Mouse (Mus musculus) brain, embryonic 14.5 days (tissue): ENCODE measurements around the gene Nlgn1. TPM values are rescaled to one million over a fixed set of nuclear protein-coding genes. Genes with fewer than 3 reads are reported as not detected.

ENCODE experiments used
- DNase-seq: peaks from one replicate; pipeline ENCODE4 v3.0.0-alpha.2; 2011; ENCODE audit warnings: low read depth
- CTCF ChIP-seq: fragments of 200-500 bp; IDR thresholded peaks from 2 replicates; pipeline ENCODE4 v1.5.1; 2012; ENCODE audit warnings: inconsistent platforms, mild to moderate bottlenecking, moderate library complexity, borderline replicate concordance; ENCODE audit not compliant: insufficient read depth, insufficient read length; ENCODE audit errors: extremely low read depth
- POLR2A ChIP-seq: fragments of 200-500 bp; IDR thresholded peaks from 2 replicates; pipeline ENCODE4 v1.6.1; 2012; ENCODE audit warnings: mild to moderate bottlenecking, inconsistent platforms, borderline replicate concordance; ENCODE audit not compliant: poor library complexity, insufficient read depth, insufficient read length, severe bottlenecking; ENCODE audit errors: extremely low read depth
- polyA plus RNA-seq: library from polyadenylated mRNA; depleted of rRNA; stranded (reverse); fragments of >200 nt; gene quantifications from 2 replicates; pipeline ENCODE4 v1.2.3, GENCODE M21; 2012

Gene Nlgn1
- polyA plus RNA-seq, 1 experiment = 18.9 TPM

DNA sequence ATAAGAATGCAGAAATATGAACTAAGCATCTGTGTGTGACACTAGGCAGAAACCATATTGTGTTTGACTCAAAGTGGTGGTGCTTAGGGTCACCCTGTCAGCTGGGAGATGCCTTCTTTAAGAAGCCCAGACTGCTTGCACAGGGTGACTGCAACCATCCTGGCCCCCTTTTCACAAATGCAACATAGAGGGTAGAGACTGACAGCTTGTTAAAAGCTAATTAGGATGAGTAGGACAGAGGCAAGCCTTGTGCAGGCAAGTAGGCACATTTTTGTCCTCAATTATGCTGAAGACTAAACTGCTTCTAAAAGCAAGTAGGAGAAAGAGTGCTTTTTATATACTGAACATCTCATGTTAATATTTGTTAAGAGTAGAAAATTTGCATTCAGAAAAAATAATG is 558.8 kb downstream of the Nlgn1 start:
- TF ChIP-seq CTCF = no peak
- DNase-seq = peak; percentile 92

DNA sequence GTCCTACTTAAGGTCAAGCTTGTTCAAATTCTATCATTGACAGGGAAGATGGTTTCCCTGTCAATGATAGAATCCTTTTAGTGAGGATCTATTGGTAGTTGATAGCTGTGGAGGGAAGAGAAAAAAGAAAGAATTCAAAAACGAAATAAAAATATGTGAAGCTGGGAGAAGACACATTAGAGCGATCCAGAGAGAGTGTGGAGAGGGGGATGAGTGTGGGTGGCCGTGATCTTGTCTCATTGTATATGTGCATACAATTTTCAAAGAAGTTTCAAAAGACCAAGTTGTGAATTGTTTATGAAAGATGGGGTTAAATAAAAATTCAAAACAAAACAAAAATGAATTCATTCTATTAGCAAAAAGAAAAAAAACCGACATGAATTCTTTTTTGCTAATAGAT is 568.6 kb downstream of the Nlgn1 start:
- TF ChIP-seq POLR2A (no peak), CTCF (no peak)
- DNase-seq = no peak

DNA sequence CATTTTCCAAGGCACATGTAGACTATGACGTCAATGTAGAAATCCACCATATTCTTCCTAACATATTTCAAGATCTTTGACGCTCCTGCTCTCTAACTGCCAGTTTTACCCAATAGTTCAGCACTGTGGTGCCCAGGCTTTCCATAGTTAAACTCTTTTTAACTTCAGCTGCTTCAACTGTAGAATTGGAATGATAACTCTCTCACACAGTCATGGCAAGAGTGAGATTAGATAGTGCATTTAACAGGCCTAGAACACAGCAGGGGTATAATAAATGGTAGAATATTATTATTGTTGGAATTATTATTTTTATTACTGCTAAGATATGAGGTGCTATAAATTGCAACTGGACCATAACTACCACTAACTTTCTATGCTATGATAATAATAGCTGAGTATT is 574.4 kb downstream of the Nlgn1 start:
- no peak for DNase-seq
- TF ChIP-seq POLR2A (no peak), CTCF (no peak)

DNA sequence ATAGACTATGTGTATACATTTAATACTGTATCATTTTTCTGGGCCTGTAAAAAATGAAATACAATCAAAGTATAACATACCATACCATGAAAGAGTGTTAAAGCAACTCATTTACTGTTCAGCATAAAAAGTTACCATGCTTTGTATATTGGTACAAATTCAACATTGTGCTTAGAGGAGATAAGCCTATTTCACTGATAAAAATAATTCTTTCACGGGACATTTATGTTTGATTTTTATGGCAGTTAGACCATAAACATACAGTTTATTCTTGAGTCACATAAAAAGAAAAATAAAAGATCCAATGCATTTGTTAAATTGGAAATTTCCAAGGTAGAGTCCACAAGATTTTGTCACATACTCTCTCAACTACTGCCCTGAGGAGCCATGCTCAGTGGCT is 608.1 kb downstream of the Nlgn1 start:
- TF ChIP-seq CTCF = no peak
- TF ChIP-seq POLR2A = no peak
- DNase-seq = no peak

DNA sequence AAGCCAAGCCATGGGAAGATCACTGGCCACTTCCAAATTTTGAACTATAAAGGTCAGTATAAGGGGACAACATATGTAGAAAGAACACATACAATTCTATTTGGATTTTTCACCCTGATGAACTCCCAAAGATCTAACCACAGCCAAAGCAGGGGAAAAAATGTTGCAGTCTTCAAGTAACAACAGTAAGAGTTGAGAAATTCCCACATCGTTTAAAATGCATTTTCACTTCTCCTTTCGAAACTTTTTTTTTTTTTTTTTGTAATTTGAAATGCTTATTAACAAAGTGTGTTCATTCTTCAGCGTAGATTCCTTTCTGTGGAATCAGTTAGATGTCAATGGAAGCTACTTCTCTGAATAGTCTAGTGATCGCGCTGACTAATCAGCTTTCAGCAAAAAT is 610.8 kb downstream of the Nlgn1 start:
- TF ChIP-seq POLR2A = no peak
- TF ChIP-seq CTCF = no peak
- no peak for DNase-seq

DNA sequence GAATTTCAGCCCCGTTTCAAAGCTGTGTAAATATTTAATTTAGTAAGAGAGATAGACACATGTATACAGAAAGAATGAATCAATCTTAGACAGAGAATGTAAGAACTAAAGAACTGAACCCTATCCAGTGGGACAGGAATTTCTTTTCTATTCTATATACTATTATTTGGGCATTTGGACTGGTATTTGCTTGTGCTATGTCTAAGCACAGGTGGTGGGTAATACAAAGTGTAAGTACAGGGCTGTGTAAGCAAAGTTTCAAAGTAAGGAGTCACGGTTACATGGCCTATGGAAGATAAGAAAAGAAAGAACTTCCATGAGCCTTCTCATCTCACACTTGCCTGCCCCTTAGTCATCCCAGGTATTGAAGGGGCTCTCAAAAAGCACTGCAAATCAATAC is 624.9 kb downstream of the Nlgn1 start:
- no peak for DNase-seq
- no peak for TF ChIP-seq CTCF
- no peak for TF ChIP-seq POLR2A

DNA sequence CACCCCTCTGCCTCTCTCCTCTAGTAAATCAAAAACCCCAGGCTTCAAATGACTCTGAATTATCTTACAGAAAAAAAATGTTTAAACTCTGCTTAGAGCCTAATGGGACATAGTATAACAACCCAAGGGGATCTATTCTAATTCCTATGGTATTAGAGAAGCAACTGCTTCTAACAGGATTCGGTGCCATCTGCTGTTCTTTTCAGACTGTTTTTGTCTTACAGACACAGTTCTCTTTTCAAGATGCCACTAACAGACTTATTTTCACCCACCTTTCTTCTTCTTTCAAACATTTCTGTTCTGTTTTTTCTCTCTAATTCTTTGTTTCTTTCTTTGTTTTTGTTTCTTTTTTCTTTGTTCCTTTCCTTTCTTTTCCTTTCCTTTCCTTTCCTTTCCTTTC is 635.0 kb downstream of the Nlgn1 start:
- DNase-seq = peak; percentile 54

DNA sequence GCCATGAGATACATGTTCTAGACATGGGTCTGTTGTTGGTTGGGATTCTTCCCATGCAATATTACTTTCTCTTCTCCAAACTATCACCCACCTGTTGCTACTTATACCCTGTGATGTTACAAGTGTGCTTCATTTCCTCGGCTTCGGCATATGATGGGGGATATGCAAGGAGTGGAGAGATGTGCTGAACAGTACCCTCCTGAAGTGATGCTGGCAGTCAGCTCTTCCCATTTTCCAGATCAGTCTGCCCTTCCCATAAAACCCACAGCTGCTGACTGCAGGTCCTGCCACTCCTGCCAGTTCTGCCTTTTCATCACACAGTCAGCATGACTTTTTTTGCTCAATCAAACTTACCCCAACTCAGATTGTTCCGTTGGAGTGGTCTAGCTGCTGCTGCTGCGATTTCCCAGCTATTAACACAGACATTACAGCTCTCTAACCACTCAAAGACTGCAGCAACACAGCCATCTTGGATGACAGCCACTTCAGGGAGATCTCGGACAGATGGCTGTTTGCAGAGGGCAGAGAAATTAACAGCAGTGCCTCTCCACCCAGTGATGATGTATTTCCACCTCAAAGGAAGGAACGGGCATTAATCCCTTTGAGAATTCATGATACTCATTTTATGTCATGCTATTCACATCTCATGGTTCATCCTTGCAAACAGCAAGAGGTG is 643.3 kb downstream of the Nlgn1 start:
- peak; percentile 74 for DNase-seq
- TF ChIP-seq CTCF (no peak), POLR2A (no peak)

More for the DNA sequence above, 635.0 kb downstream of the Nlgn1 start:
- TF ChIP-seq POLR2A = no peak
- no peak for TF ChIP-seq CTCF

DNA sequence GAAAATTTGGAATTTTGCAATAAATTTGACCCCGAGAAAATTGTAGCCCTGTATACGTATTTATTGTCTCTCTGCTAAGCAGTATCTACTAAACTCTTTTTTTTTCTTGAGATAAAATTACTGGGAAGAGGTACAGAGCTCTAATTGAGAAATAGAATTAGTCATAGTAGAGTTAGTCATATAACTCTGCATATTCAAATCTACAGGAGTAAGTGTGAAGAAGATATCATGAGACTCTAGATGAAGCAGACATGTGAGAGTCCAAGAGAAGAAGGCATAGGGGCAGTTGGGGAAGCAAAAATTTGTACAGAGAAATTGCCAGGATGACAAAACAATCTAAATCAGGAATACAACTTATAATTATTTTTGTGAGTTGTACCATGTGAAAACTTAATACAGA is 648.6 kb downstream of the Nlgn1 start:
- TF ChIP-seq POLR2A (no peak), CTCF (no peak)
- no peak for DNase-seq

DNA sequence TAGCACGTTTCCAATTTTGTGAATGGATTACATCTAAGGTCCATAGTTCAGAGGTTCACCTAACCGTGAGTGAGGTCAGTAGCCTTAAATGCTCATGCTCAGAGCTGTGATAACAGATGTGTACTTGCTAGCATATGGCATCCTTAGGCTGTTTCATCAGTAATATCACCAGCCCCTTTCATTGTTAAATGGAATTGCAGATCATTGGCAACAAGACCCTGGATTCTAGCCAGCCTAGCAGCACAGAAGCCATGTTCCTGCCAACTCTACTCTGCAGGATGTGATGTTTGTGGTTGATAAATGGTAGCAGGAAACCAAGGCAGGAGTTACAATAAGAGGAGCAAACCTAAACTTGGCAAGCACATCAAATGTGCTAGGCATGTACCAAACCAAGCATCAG is 652.9 kb downstream of the Nlgn1 start:
- no peak for TF ChIP-seq CTCF
- TF ChIP-seq POLR2A = no peak
- peak; percentile 86 for DNase-seq

DNA sequence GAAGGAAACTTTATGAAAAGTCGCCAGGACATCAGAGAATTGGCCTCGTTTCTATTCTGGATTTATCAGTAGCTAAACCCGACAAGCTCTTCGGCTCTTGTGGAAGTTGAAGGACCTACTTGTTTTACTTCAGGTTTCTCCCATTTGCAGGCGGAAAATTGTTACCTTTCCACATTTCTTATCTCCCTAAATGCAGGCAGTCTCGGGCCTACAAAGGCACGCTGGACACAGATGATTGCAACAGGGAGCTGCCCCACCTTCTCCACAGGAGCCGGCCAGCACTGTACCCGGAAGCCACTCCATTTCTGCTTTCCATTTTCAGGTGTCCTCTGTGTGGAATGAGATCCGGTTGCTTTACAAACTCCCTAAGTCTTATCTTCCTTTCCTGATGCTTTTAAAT is 656.4 kb downstream of the Nlgn1 start:
- TF ChIP-seq CTCF = no peak
- TF ChIP-seq POLR2A = no peak
- DNase-seq = no peak

DNA sequence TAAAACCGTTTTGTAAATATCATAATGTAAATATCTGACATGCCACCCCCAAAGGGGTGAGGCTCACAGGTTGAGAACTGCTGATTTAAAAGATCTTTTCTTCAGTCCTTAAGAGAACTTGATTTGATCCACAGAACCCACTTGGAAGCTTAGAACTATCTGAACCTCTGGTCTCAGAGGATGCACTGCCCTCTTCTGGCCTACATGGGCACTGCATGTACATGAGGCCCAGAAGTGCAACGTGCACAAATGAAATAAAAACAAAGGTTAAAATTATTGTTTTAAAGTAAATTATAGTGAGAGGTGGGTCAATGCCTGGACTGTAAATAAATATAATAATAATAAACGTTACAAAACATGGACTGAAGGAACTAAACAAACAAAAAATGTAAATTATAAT is 657.2 kb downstream of the Nlgn1 start:
- TF ChIP-seq POLR2A = no peak
- peak; percentile 58; the same call in 1 of the 2 replicates for TF ChIP-seq CTCF
- no peak for DNase-seq
